Mouse (Mus musculus): Measurements from ENCODE around the gene Nudt8. TPM values are rescaled to one million over a fixed set of nuclear protein-coding genes. Genes with fewer than 3 reads are reported as not detected.
"Not testable (repeated sequence)": the region's sequence is repeated elsewhere in the genome, so short reads cannot be mapped to it uniquely, and the experiment has no call there.

The Nudt8 gene
- polyA plus RNA-seq, 1 experiment from 2014 or later: 14.0 TPM

GRCm38 (mm10) chr19:4036327-4037045 is 36.1 kb downstream of the Nudt8 start:
- ATAC-seq (ENCODE audit: low FRiP score) (no peak), DNase-seq (ENCODE audit: low spot score, missing footprints) (peak; percentile 73)
- Histone ChIP-seq H3K4me2 (no peak overlapping the region), H3K27ac (ENCODE audit: low read depth, low read length) (no peak overlapping the region), H3K27me3 (ENCODE audit: control insufficient read depth, insufficient read depth, low read length) (no peaks in the 10 kb centered on the region), H3K36me3 (ENCODE audit: control insufficient read depth, insufficient read depth, low read length) (no peaks in the 10 kb centered on the region), H3K4me3 (ENCODE audit: low read depth, low read length) (no peak overlapping the region), H3K4me1 (ENCODE audit: control insufficient read depth, insufficient read depth, low read length) (peaks cover 9% of the 10 kb centered on the region; the same call in 1 of the 2 replicates), H3K9ac (ENCODE audit: low read length) (no peak overlapping the region), H3K9me3 (ENCODE audit: control insufficient read depth, low read length) (no peaks in the 10 kb centered on the region)
- 77% methylated on average over 12 of the region's 12 CpGs for WGBS

GRCm38 (mm10) chr19:4037154-4037787 is 36.9 kb downstream of the Nudt8 start:
- 26% methylated on average over 7 of the region's 8 CpGs for WGBS

GRCm38 (mm10) chr19:4037788-4038232 is 37.4 kb downstream of the Nudt8 start, which contains the start of gene Gstp1:
Gene Gstp1 (minus strand): TSS chr19:4037985.
- Histone ChIP-seq H3K9ac (ENCODE audit: low read length) (peak within 1 kb of the TSS; percentile 80), H3K4me1 (ENCODE audit: control insufficient read depth, insufficient read depth, low read length) (peaks cover 9% of the 10 kb centered on the region; the same call in 1 of the 2 replicates), H3K9me3 (ENCODE audit: control insufficient read depth, low read length) (no peaks in the 10 kb centered on the region), H3K27ac (ENCODE audit: low read depth, low read length) (no peak within 1 kb of the TSS), H3K27me3 (ENCODE audit: control insufficient read depth, insufficient read depth, low read length) (no peaks in the 10 kb centered on the region), H3K4me2 (peak within 1 kb of the TSS; percentile 75), H3K36me3 (ENCODE audit: control insufficient read depth, insufficient read depth, low read length) (no peaks in the 10 kb centered on the region), H3K4me3 (ENCODE audit: low read depth, low read length) (peak within 1 kb of the TSS; percentile 59)
- under 1% methylated on average over 26 of the region's 26 CpGs for WGBS
- peak; percentile 96 for DNase-seq (ENCODE audit: low spot score, missing footprints)
- peak; percentile 87 for ATAC-seq (ENCODE audit: low FRiP score)

More at GRCm38 (mm10) chr19:4037154-4037787, 36.9 kb downstream of the Nudt8 start:
- not testable (repeated sequence) for H3K27me3 ChIP-seq (ENCODE audit: control insufficient read depth, insufficient read depth, low read length); H3K4me1 ChIP-seq (ENCODE audit: control insufficient read depth, insufficient read depth, low read length); H3K27ac ChIP-seq (ENCODE audit: low read depth, low read length); DNase-seq (ENCODE audit: low spot score, missing footprints); H3K36me3 ChIP-seq (ENCODE audit: control insufficient read depth, insufficient read depth, low read length); H3K9me3 ChIP-seq (ENCODE audit: control insufficient read depth, low read length)
- Histone ChIP-seq H3K4me3 (ENCODE audit: low read depth, low read length) (peak overlapping the region; percentile 59), H3K9ac (ENCODE audit: low read length) (peak overlapping the region; percentile 80), H3K4me2 (peak overlapping the region; percentile 75)
- peak; percentile 65; the same call in 1 of the 2 replicates for ATAC-seq (ENCODE audit: low FRiP score)

- not testable (repeated sequence) for H3K4me1 ChIP-seq (ENCODE audit: control insufficient read depth, insufficient read depth, low read length); H3K27me3 ChIP-seq (ENCODE audit: control insufficient read depth, insufficient read depth, low read length); H3K9me3 ChIP-seq (ENCODE audit: control insufficient read depth, low read length); ATAC-seq (ENCODE audit: low FRiP score); H3K36me3 ChIP-seq (ENCODE audit: control insufficient read depth, insufficient read depth, low read length); H3K4me2 ChIP-seq; H3K27ac ChIP-seq (ENCODE audit: low read depth, low read length); H3K9ac ChIP-seq (ENCODE audit: low read length); H3K4me3 ChIP-seq (ENCODE audit: low read depth, low read length)
- DNase-seq (ENCODE audit: low spot score, missing footprints): peak; percentile 78
- 85% methylated on average over 5 of the region's 5 CpGs for WGBS
Observed at GRCm38 (mm10) chr19:4040941-4041340, 40.6 kb downstream of the Nudt8 start.

GRCm38 (mm10) chr19:4041500-4041899 is 41.1 kb downstream of the Nudt8 start:
- H3K4me2 ChIP-seq; H3K27me3 ChIP-seq (ENCODE audit: control insufficient read depth, insufficient read depth, low read length); H3K36me3 ChIP-seq (ENCODE audit: control insufficient read depth, insufficient read depth, low read length); H3K9me3 ChIP-seq (ENCODE audit: control insufficient read depth, low read length); H3K9ac ChIP-seq (ENCODE audit: low read length); ATAC-seq (ENCODE audit: low FRiP score); DNase-seq (ENCODE audit: low spot score, missing footprints); H3K4me3 ChIP-seq (ENCODE audit: low read depth, low read length); H3K27ac ChIP-seq (ENCODE audit: low read depth, low read length); H3K4me1 ChIP-seq (ENCODE audit: control insufficient read depth, insufficient read depth, low read length): not testable (repeated sequence)
- WGBS: 80% methylated on average over 3 of the region's 4 CpGs

- Histone ChIP-seq H3K9me3 (ENCODE audit: control insufficient read depth, low read length) (no peaks in the 10 kb centered on the region), H3K27ac (ENCODE audit: low read depth, low read length) (no peak overlapping the region), H3K4me3 (ENCODE audit: low read depth, low read length) (no peak overlapping the region), H3K4me2 (no peak overlapping the region), H3K4me1 (ENCODE audit: control insufficient read depth, insufficient read depth, low read length) (0 out of 2 replicates have a peak, but pooled peaks cover 4% of the 10 kb centered on the region), H3K9ac (ENCODE audit: low read length) (no peak overlapping the region), H3K27me3 (ENCODE audit: control insufficient read depth, insufficient read depth, low read length) (no peaks in the 10 kb centered on the region), H3K36me3 (ENCODE audit: control insufficient read depth, insufficient read depth, low read length) (no peaks in the 10 kb centered on the region)
- DNase-seq (ENCODE audit: low spot score, missing footprints) (peak; percentile 74), ATAC-seq (ENCODE audit: low FRiP score) (no peak)
- 82% methylated on average over 14 of the region's 14 CpGs for WGBS
Observed at GRCm38 (mm10) chr19:4042124-4042523, 41.7 kb downstream of the Nudt8 start.

- WGBS: 89% methylated on average over 5 of the region's 5 CpGs
- DNase-seq (ENCODE audit: low spot score, missing footprints): peak; percentile 77
- H3K4me2 ChIP-seq; H3K9ac ChIP-seq (ENCODE audit: low read length); H3K4me3 ChIP-seq (ENCODE audit: low read depth, low read length); H3K4me1 ChIP-seq (ENCODE audit: control insufficient read depth, insufficient read depth, low read length); H3K9me3 ChIP-seq (ENCODE audit: control insufficient read depth, low read length); H3K27me3 ChIP-seq (ENCODE audit: control insufficient read depth, insufficient read depth, low read length); H3K27ac ChIP-seq (ENCODE audit: low read depth, low read length); ATAC-seq (ENCODE audit: low FRiP score); H3K36me3 ChIP-seq (ENCODE audit: control insufficient read depth, insufficient read depth, low read length): not testable (repeated sequence)
Observed at GRCm38 (mm10) chr19:4044109-4044508, 43.7 kb downstream of the Nudt8 start.

- Histone ChIP-seq H3K27ac (ENCODE audit: low read depth, low read length) (no peak within 1 kb of the TSS), H3K9me3 (ENCODE audit: control insufficient read depth, low read length) (no peaks in the 10 kb centered on the region), H3K9ac (ENCODE audit: low read length) (no peak within 1 kb of the TSS), H3K4me2 (peak within 1 kb of the TSS; percentile 15; the same call in 1 of the 2 replicates), H3K27me3 (ENCODE audit: control insufficient read depth, insufficient read depth, low read length) (no peaks in the 10 kb centered on the region), H3K36me3 (ENCODE audit: control insufficient read depth, insufficient read depth, low read length) (no peaks in the 10 kb centered on the region), H3K4me1 (ENCODE audit: control insufficient read depth, insufficient read depth, low read length) (no peaks in the 10 kb centered on the region), H3K4me3 (ENCODE audit: low read depth, low read length) (no peak within 1 kb of the TSS)
- DNase-seq (ENCODE audit: low spot score, missing footprints) (peak; percentile 85), ATAC-seq (ENCODE audit: low FRiP score) (no peak)
- WGBS: 65% methylated on average over 16 of the region's 16 CpGs
Observed at GRCm38 (mm10) chr19:4045966-4046865, 45.8 kb downstream of the Nudt8 start, which contains the start of gene Gstp2. Gene Gstp2 (minus strand): TSS chr19:4046023.

All from midbrain, embryonic 11.5 days (tissue).